Mouse (Mus musculus): ENCODE results near the gene 4930503B20Rik. TPM values are rescaled to one million over a fixed set of nuclear protein-coding genes. Genes with fewer than 3 reads are reported as not detected.

The 4930503B20Rik gene
- polyA plus RNA-seq, 1 experiment = not detected

DNA sequence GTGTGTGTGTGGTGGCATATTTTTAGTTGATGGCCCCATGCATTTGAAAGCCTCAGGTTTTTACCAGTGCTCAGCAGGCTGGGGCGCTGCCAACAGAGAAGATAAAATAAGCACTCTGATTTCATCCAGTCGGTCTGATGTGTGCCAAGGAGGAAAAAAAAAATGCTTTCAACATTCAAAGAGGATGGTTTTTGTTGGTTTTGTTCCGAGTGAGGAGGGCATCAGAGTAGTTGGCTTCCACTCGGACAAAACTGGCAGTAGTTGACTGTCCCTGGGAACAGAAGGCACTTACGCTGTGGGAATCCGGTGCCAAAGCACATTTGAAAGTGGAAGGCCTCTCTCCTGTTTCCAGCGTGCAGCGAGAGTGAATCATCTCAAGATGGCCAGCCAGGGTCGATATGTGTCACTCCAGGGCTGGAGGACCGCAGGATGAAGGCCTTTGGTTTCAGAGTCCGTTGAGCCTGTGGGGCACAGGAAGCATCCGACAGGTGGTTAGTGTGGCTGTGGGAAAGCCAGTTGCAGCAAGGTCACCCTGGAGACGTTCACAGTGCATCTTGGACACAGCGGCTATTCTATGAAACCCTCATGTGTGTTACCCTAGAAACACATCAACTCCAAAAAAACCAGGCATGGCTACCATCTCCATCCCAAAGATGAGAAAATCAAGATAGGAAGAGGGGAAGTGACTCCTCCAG lies 30.4 kb downstream of the 4930503B20Rik start:
- H3K27me3 ChIP-seq (ENCODE audit: control insufficient read depth, insufficient read depth, low read length, poor library complexity, severe bottlenecking) = no peaks in the 10 kb centered on the region; the same call in 1 of the 2 replicates
- no peak for TF ChIP-seq EP300 (IDR thresholded peaks at IDR 0.05; ENCODE audit: insufficient read depth, low read depth, low read length)
- no peak for TF ChIP-seq CTCF (IDR thresholded peaks at IDR 0.05; ENCODE audit: low read depth, low read length)
- H3K4me3 ChIP-seq (ENCODE audit: low read depth, low read length) = no peak overlapping the region
- no peak overlapping the region for H3K9ac ChIP-seq (ENCODE audit: low read depth, poor library complexity, severe bottlenecking)
- no peak overlapping the region for H3K27ac ChIP-seq (ENCODE audit: insufficient read depth, low read length)
- no peaks in the 10 kb centered on the region for H3K9me3 ChIP-seq (replicated peaks; ENCODE audit: control insufficient read depth, insufficient read depth, low read length, poor library complexity, severe bottlenecking)
- no peaks in the 10 kb centered on the region for H3K36me3 ChIP-seq (ENCODE audit: control insufficient read depth, insufficient read depth, low read length, poor library complexity, severe bottlenecking)
- no peaks in the 10 kb centered on the region for H3K4me1 ChIP-seq (ENCODE audit: control insufficient read depth, insufficient read depth, low read length)

DNA sequence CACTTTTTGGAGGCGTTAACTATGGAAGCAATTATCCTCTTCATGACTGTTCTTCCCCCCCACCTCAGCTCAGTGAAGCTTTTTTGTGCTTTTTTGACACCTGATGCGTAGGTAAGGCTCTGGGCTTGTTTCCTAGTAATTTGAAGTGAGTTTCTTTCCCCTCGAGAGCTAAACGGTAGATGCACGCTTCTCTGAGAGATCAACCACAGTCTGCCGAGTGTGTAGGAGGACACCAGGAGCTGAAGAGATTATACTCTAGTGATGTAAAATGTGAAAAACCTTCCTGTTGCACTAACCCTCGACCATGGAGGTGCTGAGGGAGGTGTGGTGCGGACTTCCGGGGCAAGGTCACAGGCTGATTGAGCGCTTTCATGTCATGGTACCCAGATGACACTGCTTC lies 31.0 kb downstream of the 4930503B20Rik start:
- no peak overlapping the region for H3K4me3 ChIP-seq (ENCODE audit: low read depth, low read length)
- no peaks in the 10 kb centered on the region; the same call in 1 of the 2 replicates for H3K27me3 ChIP-seq (ENCODE audit: control insufficient read depth, insufficient read depth, low read length, poor library complexity, severe bottlenecking)
- H3K9ac ChIP-seq (ENCODE audit: low read depth, poor library complexity, severe bottlenecking) = no peak overlapping the region
- H3K36me3 ChIP-seq (ENCODE audit: control insufficient read depth, insufficient read depth, low read length, poor library complexity, severe bottlenecking) = no peaks in the 10 kb centered on the region
- H3K27ac ChIP-seq (ENCODE audit: insufficient read depth, low read length) = no peak overlapping the region
- no peaks in the 10 kb centered on the region for H3K4me1 ChIP-seq (ENCODE audit: control insufficient read depth, insufficient read depth, low read length)
- TF ChIP-seq EP300 (IDR thresholded peaks at IDR 0.05; ENCODE audit: insufficient read depth, low read depth, low read length) (no peak), POLR2A (IDR thresholded peaks at IDR 0.05; ENCODE audit: insufficient read depth, low read length) (no peak), CTCF (IDR thresholded peaks at IDR 0.05; ENCODE audit: low read depth, low read length) (no peak)
- no peaks in the 10 kb centered on the region for H3K9me3 ChIP-seq (replicated peaks; ENCODE audit: control insufficient read depth, insufficient read depth, low read length, poor library complexity, severe bottlenecking)

GRCm38 (mm10) chr3:146618357-146618756 lies 32.8 kb downstream of the 4930503B20Rik start:
- Histone ChIP-seq H3K4me1 (ENCODE audit: control insufficient read depth, insufficient read depth, low read length) (no peaks in the 10 kb centered on the region), H3K27me3 (ENCODE audit: control insufficient read depth, insufficient read depth, low read length, poor library complexity, severe bottlenecking) (no peaks in the 10 kb centered on the region; the same call in 1 of the 2 replicates), H3K27ac (ENCODE audit: insufficient read depth, low read length) (no peak overlapping the region), H3K36me3 (ENCODE audit: control insufficient read depth, insufficient read depth, low read length, poor library complexity, severe bottlenecking) (no peaks in the 10 kb centered on the region), H3K9me3 (replicated peaks; ENCODE audit: control insufficient read depth, insufficient read depth, low read length, poor library complexity, severe bottlenecking) (no peaks in the 10 kb centered on the region), H3K9ac (ENCODE audit: low read depth, poor library complexity, severe bottlenecking) (no peak overlapping the region), H3K4me3 (ENCODE audit: low read depth, low read length) (no peak overlapping the region)
- TF ChIP-seq POLR2A (IDR thresholded peaks at IDR 0.05; ENCODE audit: insufficient read depth, low read length) = no peak
- TF ChIP-seq CTCF (IDR thresholded peaks at IDR 0.05; ENCODE audit: low read depth, low read length) = no peak
- no peak for TF ChIP-seq EP300 (IDR thresholded peaks at IDR 0.05; ENCODE audit: insufficient read depth, low read depth, low read length)

- H3K27ac ChIP-seq (ENCODE audit: insufficient read depth, low read length) = no peak overlapping the region
- no peak overlapping the region for H3K9ac ChIP-seq (ENCODE audit: low read depth, poor library complexity, severe bottlenecking)
- H3K9me3 ChIP-seq (replicated peaks; ENCODE audit: control insufficient read depth, insufficient read depth, low read length, poor library complexity, severe bottlenecking) = no peaks in the 10 kb centered on the region
- TF ChIP-seq POLR2A (IDR thresholded peaks at IDR 0.05; ENCODE audit: insufficient read depth, low read length) (no peak), CTCF (IDR thresholded peaks at IDR 0.05; ENCODE audit: low read depth, low read length) (no peak), EP300 (IDR thresholded peaks at IDR 0.05; ENCODE audit: insufficient read depth, low read depth, low read length) (no peak)
- no peaks in the 10 kb centered on the region for H3K36me3 ChIP-seq (ENCODE audit: control insufficient read depth, insufficient read depth, low read length, poor library complexity, severe bottlenecking)
- no peaks in the 10 kb centered on the region; the same call in 1 of the 2 replicates for H3K27me3 ChIP-seq (ENCODE audit: control insufficient read depth, insufficient read depth, low read length, poor library complexity, severe bottlenecking)
- H3K4me3 ChIP-seq (ENCODE audit: low read depth, low read length) = no peak overlapping the region
- no peaks in the 10 kb centered on the region for H3K4me1 ChIP-seq (ENCODE audit: control insufficient read depth, insufficient read depth, low read length)
Observed at GRCm38 (mm10) chr3:146617946-146618345, 33.2 kb downstream of the 4930503B20Rik start.

DNA sequence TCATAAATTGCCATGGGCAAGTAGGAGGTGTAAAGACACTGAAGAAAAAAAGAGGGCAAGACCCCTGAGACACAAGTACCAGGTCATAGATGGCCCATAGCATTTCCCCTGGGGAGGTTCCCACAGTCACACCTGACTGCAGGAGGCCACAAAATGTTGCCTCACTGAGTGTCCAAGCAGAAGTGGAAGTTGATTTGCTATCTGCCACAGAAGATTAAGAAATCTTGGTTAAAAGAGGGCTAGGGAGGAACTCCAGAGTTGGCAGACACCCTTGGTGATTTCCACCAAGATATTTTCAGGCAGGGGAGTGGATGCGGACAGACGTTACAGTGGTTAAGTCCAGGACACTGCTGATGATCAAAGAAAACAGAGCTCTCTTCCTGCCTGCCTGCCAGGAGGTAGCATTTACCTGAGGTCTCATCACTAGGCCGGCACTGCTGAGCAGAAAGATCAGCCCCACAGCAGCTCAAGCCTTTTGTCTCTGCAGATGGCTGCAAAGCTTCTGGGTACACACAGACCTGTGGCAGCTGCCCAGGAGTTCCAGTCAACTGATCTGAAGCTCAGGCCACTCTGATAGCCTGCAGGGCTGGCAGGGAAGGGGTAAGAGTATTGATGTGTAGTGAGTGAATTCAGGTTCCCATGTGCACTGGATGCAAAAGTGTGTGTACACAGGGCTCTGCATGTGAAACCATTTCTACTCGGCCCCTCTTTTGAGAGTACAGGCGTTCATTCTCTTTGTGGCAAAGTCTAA lies 34.4 kb downstream of the 4930503B20Rik start:
- H3K9ac ChIP-seq (ENCODE audit: low read depth, poor library complexity, severe bottlenecking) = no peak overlapping the region
- H3K27ac ChIP-seq (ENCODE audit: insufficient read depth, low read length) = no peak overlapping the region
- no peaks in the 10 kb centered on the region for H3K36me3 ChIP-seq (ENCODE audit: control insufficient read depth, insufficient read depth, low read length, poor library complexity, severe bottlenecking)
- H3K4me1 ChIP-seq (ENCODE audit: control insufficient read depth, insufficient read depth, low read length) = no peaks in the 10 kb centered on the region
- no peak overlapping the region for H3K4me3 ChIP-seq (ENCODE audit: low read depth, low read length)
- TF ChIP-seq CTCF (IDR thresholded peaks at IDR 0.05; ENCODE audit: low read depth, low read length) = no peak
- TF ChIP-seq POLR2A (IDR thresholded peaks at IDR 0.05; ENCODE audit: insufficient read depth, low read length) = no peak
- TF ChIP-seq EP300 (IDR thresholded peaks at IDR 0.05; ENCODE audit: insufficient read depth, low read depth, low read length) = no peak
- no peaks in the 10 kb centered on the region for H3K9me3 ChIP-seq (replicated peaks; ENCODE audit: control insufficient read depth, insufficient read depth, low read length, poor library complexity, severe bottlenecking)
- no peaks in the 10 kb centered on the region for H3K27me3 ChIP-seq (ENCODE audit: control insufficient read depth, insufficient read depth, low read length, poor library complexity, severe bottlenecking)

DNA sequence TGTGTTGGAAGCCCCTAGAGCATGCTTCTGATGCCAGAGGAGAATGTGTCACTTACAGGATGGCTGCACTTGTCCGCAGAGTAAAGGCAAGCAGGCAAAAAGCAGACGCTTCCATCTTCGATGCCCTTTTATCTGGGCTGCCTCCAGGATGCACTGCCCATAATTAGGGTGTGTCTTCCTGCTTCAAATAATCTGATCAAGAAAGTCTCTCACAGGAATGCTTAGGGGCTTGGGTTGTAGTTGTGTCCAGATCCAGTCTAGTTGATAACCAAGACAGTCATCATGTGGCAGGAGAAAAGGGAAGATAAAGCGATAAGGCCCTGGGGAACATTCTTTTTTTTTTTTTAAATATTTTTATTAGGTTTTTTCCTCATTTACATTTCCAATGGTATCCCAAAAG lies 35.6 kb downstream of the 4930503B20Rik start, which contains the start of gene Dnase2b:
Gene Dnase2b (minus strand): TSS at position 101 of the 400 bp plus-strand sequence.
- TF ChIP-seq CTCF (IDR thresholded peaks at IDR 0.05; ENCODE audit: low read depth, low read length) = no peak
- TF ChIP-seq EP300 (IDR thresholded peaks at IDR 0.05; ENCODE audit: insufficient read depth, low read depth, low read length) = no peak
- TF ChIP-seq POLR2A (IDR thresholded peaks at IDR 0.05; ENCODE audit: insufficient read depth, low read length) = no peak
- Histone ChIP-seq H3K9me3 (replicated peaks; ENCODE audit: control insufficient read depth, insufficient read depth, low read length, poor library complexity, severe bottlenecking) (no peaks in the 10 kb centered on the region), H3K4me3 (ENCODE audit: low read depth, low read length) (no peak within 1 kb of the TSS), H3K27me3 (ENCODE audit: control insufficient read depth, insufficient read depth, low read length, poor library complexity, severe bottlenecking) (no peaks in the 10 kb centered on the region), H3K4me1 (ENCODE audit: control insufficient read depth, insufficient read depth, low read length) (no peaks in the 10 kb centered on the region), H3K9ac (ENCODE audit: low read depth, poor library complexity, severe bottlenecking) (no peak within 1 kb of the TSS), H3K36me3 (ENCODE audit: control insufficient read depth, insufficient read depth, low read length, poor library complexity, severe bottlenecking) (no peaks in the 10 kb centered on the region), H3K27ac (ENCODE audit: insufficient read depth, low read length) (no peak within 1 kb of the TSS)

All from ES-Bruce4 (cell line).